Mouse (Mus musculus): ENCODE data around the gene Slc17a3. TPM values are rescaled to one million over a fixed set of nuclear protein-coding genes. Genes with fewer than 3 reads are reported as not detected.

Gene Slc17a3
- polyA plus RNA-seq (2015; fragmentation: Nextera tagmentation; extraction: Ambion mirVana) = not detected in 2 replicates

DNA sequence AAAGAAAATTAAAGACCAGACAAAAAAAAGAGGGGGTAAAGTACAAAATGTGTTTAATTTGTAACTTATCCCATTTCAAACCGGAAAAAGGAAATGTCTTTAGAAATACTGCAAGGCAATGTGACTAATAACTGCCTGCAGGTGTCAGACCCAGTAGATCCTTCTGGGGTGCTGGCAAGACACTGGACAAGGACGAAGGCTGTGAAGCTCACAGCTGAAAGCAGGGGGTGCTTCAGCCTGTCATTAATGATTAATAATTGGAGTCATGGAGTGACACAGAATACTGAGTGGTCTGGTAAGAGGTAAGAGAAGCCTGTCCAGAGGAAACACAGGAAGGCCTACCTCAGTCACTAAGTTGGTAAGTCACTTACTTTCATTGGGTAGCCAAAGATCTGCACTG is at the start of gene Slc17a3:
Gene Slc17a3, plus strand, starts transcription at position 127 of the 400 bp plus-strand sequence.

DNA sequence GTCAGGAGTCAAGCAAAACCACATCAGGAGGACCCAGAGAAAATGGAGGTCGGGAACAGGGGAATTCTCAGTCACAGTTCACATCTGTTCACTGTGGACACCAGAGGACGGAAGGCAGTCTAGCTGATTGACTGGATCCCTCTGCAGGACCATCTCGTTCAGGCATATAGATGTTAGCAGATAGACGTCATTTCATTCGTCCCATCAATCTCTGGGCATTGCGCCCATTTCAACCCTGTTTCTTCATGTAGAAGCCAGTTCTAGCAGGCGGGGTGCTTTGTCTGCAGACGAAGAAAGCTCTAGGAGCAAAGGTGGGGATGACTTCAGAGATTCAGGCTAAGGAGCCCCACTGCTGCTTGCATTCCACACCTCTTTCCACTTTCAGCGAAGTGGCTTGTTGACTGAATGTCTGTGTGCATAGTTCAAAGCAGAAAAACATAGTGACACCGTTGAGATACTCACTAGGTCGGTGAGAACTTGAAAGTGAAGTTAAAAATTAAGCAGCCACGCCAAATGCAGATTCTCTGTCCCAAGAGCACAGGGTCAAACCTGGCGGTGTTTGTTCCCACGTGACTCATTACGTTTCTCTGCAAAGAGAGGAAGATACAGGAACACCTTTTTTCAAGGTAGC is 32.7 kb upstream of the Slc17a3 start, which contains the start of gene Slc17a2:
Gene Slc17a2, plus strand, starts transcription at position 572 of the 631 bp plus-strand sequence.

DNA sequence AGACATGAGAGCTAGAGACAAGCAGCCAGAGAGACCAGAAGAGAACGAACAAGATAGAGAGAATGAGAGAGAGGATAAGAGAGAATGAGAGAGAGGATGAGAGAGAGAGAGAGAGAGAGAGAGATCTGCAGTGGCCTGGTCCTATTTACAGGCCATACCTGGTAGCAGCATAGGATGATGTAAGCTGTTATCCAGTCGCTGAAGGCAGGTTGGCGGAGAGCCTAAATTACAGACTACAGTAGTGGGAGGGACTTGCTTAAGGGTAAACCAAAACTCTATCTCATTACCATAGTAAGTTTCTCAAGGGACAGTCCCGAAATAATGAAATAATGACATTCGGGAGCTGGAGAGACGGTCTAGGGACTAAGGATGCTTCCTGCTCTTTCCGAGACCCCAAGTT is 28.2 kb downstream of the Slc17a3 start, which contains the start of gene Slc17a1:
Gene Slc17a1, plus strand, starts transcription at position 346 of the 400 bp plus-strand sequence.

Other genes with a start within 250 kb of the Slc17a3 start
- gene Hist1h2be, start 218.3 kb upstream of the Slc17a3 start, polyA plus RNA-seq (2015; fragmentation: Nextera tagmentation; extraction: Ambion mirVana) = 1.1 and 1.4 TPM in 2 replicates
- 5.4 and 5.8 TPM in 2 replicates for gene Hist1h1e, start 216.9 kb upstream of the Slc17a3 start, polyA plus RNA-seq (2015; fragmentation: Nextera tagmentation; extraction: Ambion mirVana)
- 1.00 and 1.2 TPM in 2 replicates for gene Hist1h2ac, start 155.5 kb upstream of the Slc17a3 start, polyA plus RNA-seq (2015; fragmentation: Nextera tagmentation; extraction: Ambion mirVana)
- gene Hist1h2bc, start 155.2 kb upstream of the Slc17a3 start, polyA plus RNA-seq (2015; fragmentation: Nextera tagmentation; extraction: Ambion mirVana) = 161 and 192 TPM in 2 replicates
- gene Hist1h1t, start 143.6 kb upstream of the Slc17a3 start, polyA plus RNA-seq (2015; fragmentation: Nextera tagmentation; extraction: Ambion mirVana) = not detected in 2 replicates
- gene Hist1h4c, start 141.0 kb upstream of the Slc17a3 start, polyA plus RNA-seq (2015; fragmentation: Nextera tagmentation; extraction: Ambion mirVana) = 1.8 TPM in 2 replicates
- 8.0 and 9.7 TPM in 2 replicates for gene Hfe, start 128.6 kb upstream of the Slc17a3 start, polyA plus RNA-seq (2015; fragmentation: Nextera tagmentation; extraction: Ambion mirVana)
- gene Hist1h1c, start 100.6 kb upstream of the Slc17a3 start, polyA plus RNA-seq (2015; fragmentation: Nextera tagmentation; extraction: Ambion mirVana) = 125 and 175 TPM in 2 replicates
- gene Hist1h3c, start 93.8 kb upstream of the Slc17a3 start, polyA plus RNA-seq (2015; fragmentation: Nextera tagmentation; extraction: Ambion mirVana) = 0.41 and 0.98 TPM in 2 replicates
- gene Hist1h2bb, start 92.7 kb upstream of the Slc17a3 start, polyA plus RNA-seq (2015; fragmentation: Nextera tagmentation; extraction: Ambion mirVana) = 0.82 and 1.2 TPM in 2 replicates
- gene Hist1h2ab, start 88.3 kb upstream of the Slc17a3 start, polyA plus RNA-seq (2015; fragmentation: Nextera tagmentation; extraction: Ambion mirVana) = 3.7 and 8.0 TPM in 2 replicates
- 2.0 and 2.8 TPM in 2 replicates for gene Hist1h3b, start 87.2 kb upstream of the Slc17a3 start, polyA plus RNA-seq (2015; fragmentation: Nextera tagmentation; extraction: Ambion mirVana)
- gene Hist1h4b, start 82.4 kb upstream of the Slc17a3 start, polyA plus RNA-seq (2015; fragmentation: Nextera tagmentation; extraction: Ambion mirVana) = 1.3 TPM in 1 of 2 replicates, not detected in the other
- 0.33 TPM in 1 of 2 replicates, not detected in the other for gene Hist1h4a, start 78.2 kb upstream of the Slc17a3 start, polyA plus RNA-seq (2015; fragmentation: Nextera tagmentation; extraction: Ambion mirVana)
- 1.9 and 2.7 TPM in 2 replicates for gene Hist1h3a, start 77.0 kb upstream of the Slc17a3 start, polyA plus RNA-seq (2015; fragmentation: Nextera tagmentation; extraction: Ambion mirVana)
- 0.59 and 0.82 TPM in 2 replicates for gene Hist1h1a, start 75.8 kb upstream of the Slc17a3 start, polyA plus RNA-seq (2015; fragmentation: Nextera tagmentation; extraction: Ambion mirVana)
- 0.19 and 0.30 TPM in 2 replicates for gene Trim38, start 69.5 kb upstream of the Slc17a3 start, polyA plus RNA-seq (2015; fragmentation: Nextera tagmentation; extraction: Ambion mirVana)
- 0.06 TPM in 1 of 2 replicates, not detected in the other for gene Slc17a2, start 32.4 kb upstream of the Slc17a3 start, polyA plus RNA-seq (2015; fragmentation: Nextera tagmentation; extraction: Ambion mirVana)
- not detected in 2 replicates for gene Slc17a1, start 28.3 kb downstream of the Slc17a3 start, polyA plus RNA-seq (2015; fragmentation: Nextera tagmentation; extraction: Ambion mirVana)
- not detected in 2 replicates for gene Slc17a4, start 75.6 kb downstream of the Slc17a3 start, polyA plus RNA-seq (2015; fragmentation: Nextera tagmentation; extraction: Ambion mirVana)
- not detected in 2 replicates for gene Hist1h2ba, start 94.7 kb downstream of the Slc17a3 start, polyA plus RNA-seq (2015; fragmentation: Nextera tagmentation; extraction: Ambion mirVana)
- not detected in 2 replicates for gene Hist1h2aa, start 95.0 kb downstream of the Slc17a3 start, polyA plus RNA-seq (2015; fragmentation: Nextera tagmentation; extraction: Ambion mirVana)
- gene Scgn, start 151.8 kb downstream of the Slc17a3 start, polyA plus RNA-seq (2015; fragmentation: Nextera tagmentation; extraction: Ambion mirVana) = not detected in 2 replicates